Mouse (Mus musculus) T-helper 2 cell (primary cell): ENCODE results near the gene B630019K06Rik.
"Not testable (repeated sequence)": the region's sequence is repeated elsewhere in the genome, so short reads cannot be mapped to it uniquely, and the experiment has no call there.

Experiments used
- in situ Hi-C: fragments of 300-600 bp; cut with MboI, MseI; formaldehyde crosslinking; loops from one replicate; pipeline ENCODE4 v1.15.1; 2025; ENCODE audit warnings: high pct_unique_total_duplicates

B630019K06Rik gene

GRCm38 (mm10) chrX:8892343-8893155 lies at the start of gene B630019K06Rik:
Gene B630019K06Rik, plus strand, starts transcription at chrX:8892382.
- in situ Hi-C loops: no loop called here

GRCm38 (mm10) chrX:8843694-8844093 lies 48.5 kb upstream of the B630019K06Rik start, which contains the start of gene Gm6592:
Gene Gm6592, plus strand, starts transcription at chrX:8843994.
- in situ Hi-C loops: no loop called here

- in situ Hi-C loops: no loop called here
Observed at GRCm38 (mm10) chrX:8852486-8852885, 39.7 kb upstream of the B630019K06Rik start.

- in situ Hi-C loops: not testable (repeated sequence)
Observed at GRCm38 (mm10) chrX:8864331-8864730, 27.9 kb upstream of the B630019K06Rik start.

- in situ Hi-C loops: not testable (repeated sequence)
Observed at GRCm38 (mm10) chrX:8873953-8874352, 18.2 kb upstream of the B630019K06Rik start, which contains the start of gene Gm5751. Gene Gm5751, plus strand, starts transcription at chrX:8874253.

GRCm38 (mm10) chrX:8884336-8884735 lies 7.8 kb upstream of the B630019K06Rik start:
- in situ Hi-C loops: no loop called here

GRCm38 (mm10) chrX:8891975-8892342 lies 223 bp upstream of the B630019K06Rik start:
- in situ Hi-C loops: no loop called here

- in situ Hi-C loops: no loop called here
Observed at GRCm38 (mm10) chrX:8893182-8893651, 1.0 kb downstream of the B630019K06Rik start.

GRCm38 (mm10) chrX:8900823-8901222 lies 8.6 kb downstream of the B630019K06Rik start:
- in situ Hi-C loops: no loop called here

- in situ Hi-C loops: no loop called here
Observed at GRCm38 (mm10) chrX:8901906-8902472, 9.8 kb downstream of the B630019K06Rik start.

GRCm38 (mm10) chrX:8921080-8921479 lies 28.9 kb downstream of the B630019K06Rik start:
- in situ Hi-C loops: no loop called here

- in situ Hi-C loops: no loop called here
Observed at GRCm38 (mm10) chrX:8921813-8922607, 29.8 kb downstream of the B630019K06Rik start.

- in situ Hi-C loops: no loop called here
Observed at GRCm38 (mm10) chrX:8927308-8927707, 35.1 kb downstream of the B630019K06Rik start.

- in situ Hi-C loops: no loop called here
Observed at GRCm38 (mm10) chrX:8944041-8944440, 51.9 kb downstream of the B630019K06Rik start.
